Mouse (Mus musculus): ENCODE data around the gene Preb. TPM values are rescaled to one million over a fixed set of nuclear protein-coding genes. Genes with fewer than 3 reads are reported as not detected.

Gene Preb
- polyA plus RNA-seq, 1 experiment from 2014 or later: 82.6 TPM

GRCm38 (mm10) chr5:30921256-30922033, 38.7 kb downstream of the Preb start, which contains the start of gene Khk:
Khk (plus strand) TSS chr5:30921431.
- DNase-seq: peak; percentile 95
- Histone ChIP-seq H3K4me1 (ENCODE audit: control insufficient read depth, insufficient read depth, low read length) (peaks cover 9% of the 10 kb centered on the region), H3K9ac (replicated peaks; ENCODE audit: low read length) (peak within 1 kb of the TSS; percentile 64), H3K27me3 (ENCODE audit: control insufficient read depth, insufficient read depth, low read length) (no peaks in the 10 kb centered on the region; the same call in 1 of the 2 replicates), H3K27ac (replicated peaks; ENCODE audit: low read depth, low read length) (peak within 1 kb of the TSS; percentile 45; the same call in 1 of the 2 replicates), H3K4me2 (ENCODE audit: low read length) (peak within 1 kb of the TSS; percentile 81), H3K36me3 (ENCODE audit: control insufficient read depth, insufficient read depth, low read length) (no peaks in the 10 kb centered on the region), H3K9me3 (ENCODE audit: control insufficient read depth, low read length) (no peaks in the 10 kb centered on the region), H3K4me3 (replicated peaks; ENCODE audit: low read depth, low read length) (peak within 1 kb of the TSS; percentile 42)
- under 1% methylated on average over 39 of the region's 40 CpGs for WGBS
- ATAC-seq (ENCODE audit: low FRiP score, low TSS enrichment): peak; percentile 73

GRCm38 (mm10) chr5:30920621-30921020, 39.5 kb downstream of the Preb start:
- Histone ChIP-seq H3K9ac (replicated peaks; ENCODE audit: low read length) (no peak overlapping the region), H3K36me3 (ENCODE audit: control insufficient read depth, insufficient read depth, low read length) (no peaks in the 10 kb centered on the region), H3K4me2 (ENCODE audit: low read length) (peak overlapping the region; percentile 81; the same call in 1 of the 2 replicates), H3K4me3 (replicated peaks; ENCODE audit: low read depth, low read length) (no peak overlapping the region), H3K27ac (replicated peaks; ENCODE audit: low read depth, low read length) (no peak overlapping the region), H3K4me1 (ENCODE audit: control insufficient read depth, insufficient read depth, low read length) (peaks cover 11% of the 10 kb centered on the region), H3K27me3 (ENCODE audit: control insufficient read depth, insufficient read depth, low read length) (no peaks in the 10 kb centered on the region; the same call in 1 of the 2 replicates), H3K9me3 (ENCODE audit: control insufficient read depth, low read length) (no peaks in the 10 kb centered on the region)
- DNase-seq (no peak), ATAC-seq (ENCODE audit: low FRiP score, low TSS enrichment) (no peak)
- 59% methylated on average over 19 of the region's 19 CpGs for WGBS

GRCm38 (mm10) chr5:30919831-30920614, 40.1 kb downstream of the Preb start:
- H3K4me2 ChIP-seq (ENCODE audit: low read length): no peak overlapping the region
- no peaks in the 10 kb centered on the region; the same call in 1 of the 2 replicates for H3K27me3 ChIP-seq (ENCODE audit: control insufficient read depth, insufficient read depth, low read length)
- H3K4me3 ChIP-seq (replicated peaks; ENCODE audit: low read depth, low read length): no peak overlapping the region
- peaks cover 13% of the 10 kb centered on the region for H3K4me1 ChIP-seq (ENCODE audit: control insufficient read depth, insufficient read depth, low read length)
- ATAC-seq (ENCODE audit: low FRiP score, low TSS enrichment): no peak
- DNase-seq: peak; percentile 13
- H3K9ac ChIP-seq (replicated peaks; ENCODE audit: low read length): no peak overlapping the region
- no peak overlapping the region for H3K27ac ChIP-seq (replicated peaks; ENCODE audit: low read depth, low read length)
- no peaks in the 10 kb centered on the region for H3K36me3 ChIP-seq (ENCODE audit: control insufficient read depth, insufficient read depth, low read length)
- no peaks in the 10 kb centered on the region for H3K9me3 ChIP-seq (ENCODE audit: control insufficient read depth, low read length)
- WGBS: 74% methylated on average over 11 of the region's 11 CpGs

- WGBS: 76% methylated on average over 8 of the region's 8 CpGs
- Histone ChIP-seq H3K4me2 (ENCODE audit: low read length) (no peak overlapping the region), H3K4me3 (replicated peaks; ENCODE audit: low read depth, low read length) (no peak overlapping the region), H3K4me1 (ENCODE audit: control insufficient read depth, insufficient read depth, low read length) (peaks cover 13% of the 10 kb centered on the region), H3K36me3 (ENCODE audit: control insufficient read depth, insufficient read depth, low read length) (no peaks in the 10 kb centered on the region), H3K9ac (replicated peaks; ENCODE audit: low read length) (no peak overlapping the region), H3K27me3 (ENCODE audit: control insufficient read depth, insufficient read depth, low read length) (no peaks in the 10 kb centered on the region; the same call in 1 of the 2 replicates), H3K27ac (replicated peaks; ENCODE audit: low read depth, low read length) (no peak overlapping the region), H3K9me3 (ENCODE audit: control insufficient read depth, low read length) (no peaks in the 10 kb centered on the region)
- DNase-seq: no peak
- ATAC-seq (ENCODE audit: low FRiP score, low TSS enrichment): no peak
Observed at GRCm38 (mm10) chr5:30918691-30919090, 41.5 kb downstream of the Preb start.

GRCm38 (mm10) chr5:30917891-30918670, 42.1 kb downstream of the Preb start:
- 80% methylated on average over 31 of the region's 31 CpGs for WGBS

GRCm38 (mm10) chr5:30917348-30917747, 42.8 kb downstream of the Preb start:
- DNase-seq (no peak), ATAC-seq (ENCODE audit: low FRiP score, low TSS enrichment) (no peak)
- Histone ChIP-seq H3K4me1 (ENCODE audit: control insufficient read depth, insufficient read depth, low read length) (peaks cover 11% of the 10 kb centered on the region), H3K27ac (replicated peaks; ENCODE audit: low read depth, low read length) (no peak overlapping the region), H3K36me3 (ENCODE audit: control insufficient read depth, insufficient read depth, low read length) (no peaks in the 10 kb centered on the region), H3K4me3 (replicated peaks; ENCODE audit: low read depth, low read length) (no peak overlapping the region), H3K27me3 (ENCODE audit: control insufficient read depth, insufficient read depth, low read length) (no peaks in the 10 kb centered on the region; the same call in 1 of the 2 replicates), H3K4me2 (ENCODE audit: low read length) (no peak overlapping the region), H3K9ac (replicated peaks; ENCODE audit: low read length) (no peak overlapping the region), H3K9me3 (ENCODE audit: control insufficient read depth, low read length) (no peaks in the 10 kb centered on the region)
- WGBS: 88% methylated on average over 11 of the region's 11 CpGs

More at GRCm38 (mm10) chr5:30917891-30918670, 42.1 kb downstream of the Preb start:
- Histone ChIP-seq H3K4me1 (ENCODE audit: control insufficient read depth, insufficient read depth, low read length) (peaks cover 13% of the 10 kb centered on the region), H3K9me3 (ENCODE audit: control insufficient read depth, low read length) (no peaks in the 10 kb centered on the region), H3K4me3 (replicated peaks; ENCODE audit: low read depth, low read length) (no peak overlapping the region), H3K36me3 (ENCODE audit: control insufficient read depth, insufficient read depth, low read length) (no peaks in the 10 kb centered on the region), H3K27me3 (ENCODE audit: control insufficient read depth, insufficient read depth, low read length) (no peaks in the 10 kb centered on the region; the same call in 1 of the 2 replicates), H3K9ac (replicated peaks; ENCODE audit: low read length) (peak overlapping the region; percentile 3; the same call in 1 of the 2 replicates), H3K27ac (replicated peaks; ENCODE audit: low read depth, low read length) (no peak overlapping the region), H3K4me2 (ENCODE audit: low read length) (no peak overlapping the region)
- no peak for DNase-seq
- ATAC-seq (ENCODE audit: low FRiP score, low TSS enrichment): no peak

- 90% methylated on average over 9 of the region's 9 CpGs for WGBS
- no peaks in the 10 kb centered on the region for H3K27me3 ChIP-seq (ENCODE audit: control insufficient read depth, insufficient read depth, low read length)
- no peaks in the 10 kb centered on the region for H3K36me3 ChIP-seq (ENCODE audit: control insufficient read depth, insufficient read depth, low read length)
- ATAC-seq (ENCODE audit: low FRiP score, low TSS enrichment) (no peak), DNase-seq (no peak)
- peaks cover 6% of the 10 kb centered on the region for H3K4me1 ChIP-seq (ENCODE audit: control insufficient read depth, insufficient read depth, low read length)
- H3K27ac ChIP-seq (replicated peaks; ENCODE audit: low read depth, low read length): no peak overlapping the region
- H3K9me3 ChIP-seq (ENCODE audit: control insufficient read depth, low read length): no peaks in the 10 kb centered on the region
- H3K4me3 ChIP-seq (replicated peaks; ENCODE audit: low read depth, low read length): no peak overlapping the region
- no peak overlapping the region for H3K4me2 ChIP-seq (ENCODE audit: low read length)
- no peak overlapping the region for H3K9ac ChIP-seq (replicated peaks; ENCODE audit: low read length)
Observed at GRCm38 (mm10) chr5:30916841-30917240, 43.3 kb downstream of the Preb start.

- WGBS: 4% methylated on average over 7 of the region's 7 CpGs
- Histone ChIP-seq H3K4me2 (ENCODE audit: low read length) (peak overlapping the region; percentile 23), H3K36me3 (ENCODE audit: control insufficient read depth, insufficient read depth, low read length) (no peaks in the 10 kb centered on the region), H3K9me3 (ENCODE audit: control insufficient read depth, low read length) (no peaks in the 10 kb centered on the region), H3K27me3 (ENCODE audit: control insufficient read depth, insufficient read depth, low read length) (no peaks in the 10 kb centered on the region), H3K9ac (replicated peaks; ENCODE audit: low read length) (no peak overlapping the region), H3K4me1 (ENCODE audit: control insufficient read depth, insufficient read depth, low read length) (peaks cover 4% of the 10 kb centered on the region; the same call in 1 of the 2 replicates), H3K4me3 (replicated peaks; ENCODE audit: low read depth, low read length) (no peak overlapping the region), H3K27ac (replicated peaks; ENCODE audit: low read depth, low read length) (0 out of 2 replicates have a peak overlapping the region, but pooled peaks have one; percentile 42)
- ATAC-seq (ENCODE audit: low FRiP score, low TSS enrichment) (peak; percentile 79), DNase-seq (peak; percentile 98)
Observed at GRCm38 (mm10) chr5:30915974-30916433, 44.2 kb downstream of the Preb start.
